Mouse (Mus musculus) heart, postnatal 0 days (tissue): ENCODE results near the gene Gm20696. TPM values are rescaled to one million over a fixed set of nuclear protein-coding genes. Genes with fewer than 3 reads are reported as not detected.

ENCODE experiments used
- ATAC-seq: fragments of 200-750 bp; cut with Nextera tagmentation; 2 replicates; pipeline ENCODE4 v1.8.0; 2017; ENCODE audit warnings: low read depth, moderate number of reproducible peaks, moderate library complexity; ENCODE audit not compliant: insufficient read depth
- DNase-seq: peaks from one replicate; pipeline ENCODE4 v3.0.0-alpha.2; 2016; ENCODE audit warnings: low spot score
- H3K27ac ChIP-seq: fragments of 300-500 bp; sonication (generic); 2 replicates; pipeline ENCODE4 v1.5.1; 2014; ENCODE audit warnings: low read depth, mild to moderate bottlenecking
- H3K27me3 ChIP-seq: fragments of 300-500 bp; sonication (generic); 2 replicates; pipeline ENCODE4 v1.6.1; 2014; ENCODE audit warnings: low read length, mixed read lengths; ENCODE audit not compliant: control insufficient read depth, insufficient read depth
- H3K36me3 ChIP-seq: fragments of 300-500 bp; sonication (generic); replicated peaks from 2 replicates; pipeline ENCODE4 v1.6.1; 2014; ENCODE audit warnings: low read length, mixed read lengths; ENCODE audit not compliant: control insufficient read depth, insufficient read depth
- H3K4me1 ChIP-seq: fragments of 300-500 bp; sonication (generic); 2 replicates; pipeline ENCODE4 v1.6.1; 2014; ENCODE audit warnings: antibody characterized with exemption; ENCODE audit not compliant: control insufficient read depth, insufficient read depth
- H3K4me2 ChIP-seq: fragments of 300-500 bp; sonication (generic); 2 replicates; pipeline ENCODE4 v1.6.1; 2014; ENCODE audit warnings: low read depth, mild to moderate bottlenecking, low read length, moderate library complexity
- H3K4me3 ChIP-seq: fragments of 300-500 bp; sonication (generic); 2 replicates; pipeline ENCODE4 v1.5.1; 2014; ENCODE audit warnings: low read depth, low read length
- H3K9ac ChIP-seq: fragments of 300-500 bp; sonication (generic); replicated peaks from 2 replicates; pipeline ENCODE4 v1.6.1; 2014; ENCODE audit warnings: low read depth, low read length, mixed read lengths
- H3K9me3 ChIP-seq: fragments of 300-500 bp; sonication (generic); replicated peaks from 2 replicates; pipeline ENCODE4 v1.6.1; 2016; ENCODE audit warnings: low read length; ENCODE audit not compliant: control insufficient read depth
- CTCF ChIP-seq: IDR thresholded peaks from 2 replicates; pipeline ENCODE4 v1.5.1; 2016; ENCODE audit warnings: antibody characterized with exemption, control low read depth, low read depth
- EP300 ChIP-seq: IDR thresholded peaks from 2 replicates; pipeline ENCODE4 v1.6.1; 2016; ENCODE audit warnings: antibody characterized with exemption, low read depth
- WGBS: fragments of 180-500 bp; shearing (Covaris S2); extraction: QIAGEN DNeasy Blood & Tissue Kit; methylation state at CpG from one replicate; pipeline ENCODE4 v1.1.7; 2014; 5-methylcytosine and 5-hydroxymethylcytosine counted together
- microRNA-seq: library from miRNA; unstranded; fragments of <30 nt; microRNA quantifications from one replicate; pipeline ENCODE4, GENCODE M21; 2016
- polyA plus RNA-seq: library from polyadenylated mRNA; unstranded; fragments of >200 nt; fragmentation: Nextera tagmentation; extraction: Ambion mirVana; gene quantifications from 2 replicates; pipeline ENCODE4 v1.2.1, GENCODE M21; 2015
- total RNA-seq: library from RNA; depleted of rRNA; stranded (reverse); fragments of >200 nt; gene quantifications from 2 replicates; pipeline ENCODE4 v1.2.3, GENCODE M21; 2014; ENCODE audit warnings: low replicate concordance; rRNA removed

Gene Gm20696
- total and polyA plus RNA-seq, 2 experiments from 2014 or later: 0.95 to 2.0 TPM

DNA sequence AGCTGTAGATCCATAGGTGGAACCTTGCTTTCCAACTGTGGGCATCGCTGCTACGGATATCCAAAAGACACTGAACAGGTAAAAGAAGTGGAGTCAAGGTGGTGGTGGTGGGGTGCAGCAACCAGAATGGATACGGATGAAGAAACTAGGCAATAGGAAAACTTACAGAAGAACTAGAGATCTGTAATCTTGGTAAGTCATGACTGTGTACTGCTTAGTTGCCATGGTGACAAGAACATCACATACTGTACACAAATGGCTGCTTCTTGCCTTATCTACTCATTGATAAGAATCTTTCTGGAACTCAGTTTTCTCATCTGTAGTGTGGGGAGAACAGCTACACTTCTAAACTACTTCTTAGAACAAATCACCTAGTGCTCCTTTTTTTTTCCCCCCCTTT, 446.1 kb downstream of the Gm20696 start:
- Histone ChIP-seq H3K4me3 (no peak overlapping the region), H3K9me3 (no peaks in the 10 kb centered on the region), H3K36me3 (no peaks in the 10 kb centered on the region), H3K27me3 (no peaks in the 10 kb centered on the region), H3K4me1 (no peaks in the 10 kb centered on the region), H3K4me2 (no peak overlapping the region), H3K27ac (no peak overlapping the region), H3K9ac (no peak overlapping the region)
- no peak for TF ChIP-seq CTCF
- no peak for DNase-seq
- ATAC-seq: no peak
- WGBS: 98% methylated on average over 3 of the region's 3 CpGs

DNA sequence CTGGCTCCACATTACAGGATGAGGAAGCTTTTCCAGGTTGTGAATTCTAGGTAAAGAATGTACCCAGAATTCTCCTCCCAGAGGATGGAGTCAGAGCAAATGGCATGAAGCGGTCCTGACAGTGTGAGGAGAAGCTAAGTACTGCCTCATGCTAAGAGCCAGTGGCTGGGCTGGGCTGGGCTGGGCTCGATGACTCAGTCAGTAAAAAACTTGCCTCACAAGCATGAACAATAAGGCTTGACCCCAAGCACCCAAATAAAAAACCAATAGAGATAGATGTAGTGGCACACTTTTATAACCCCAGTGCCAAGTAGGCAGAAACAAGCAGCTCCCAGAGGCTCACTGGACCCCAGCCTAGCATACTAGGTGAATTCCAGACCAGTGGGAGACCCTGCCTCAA, 448.8 kb downstream of the Gm20696 start:
- DNase-seq (no peak), ATAC-seq (no peak)
- Histone ChIP-seq H3K9ac (no peak overlapping the region), H3K9me3 (no peaks in the 10 kb centered on the region), H3K36me3 (no peaks in the 10 kb centered on the region), H3K4me2 (no peak overlapping the region), H3K27ac (no peak overlapping the region), H3K27me3 (no peaks in the 10 kb centered on the region), H3K4me3 (no peak overlapping the region), H3K4me1 (no peaks in the 10 kb centered on the region)
- TF ChIP-seq CTCF (no peak), EP300 (no peak)
- 53% methylated on average over 2 of the region's 2 CpGs for WGBS

DNA sequence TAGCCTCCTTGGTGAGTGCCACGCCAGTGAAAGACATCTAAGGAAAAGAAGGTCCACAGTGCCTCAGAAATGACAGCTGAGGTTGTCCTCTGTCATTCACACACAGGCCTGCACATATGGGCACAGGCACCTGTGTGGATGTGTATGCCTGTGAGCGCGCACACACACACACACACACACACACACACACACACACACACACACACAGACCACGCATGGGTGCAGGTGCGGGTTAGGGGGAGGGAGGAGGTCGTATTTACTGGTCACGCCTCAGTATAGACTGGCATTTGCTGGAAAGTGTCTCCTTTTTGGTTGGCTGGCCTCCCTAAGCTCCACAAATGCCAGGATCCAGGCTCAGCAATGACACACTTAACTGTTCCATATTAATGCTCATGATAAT, 449.4 kb downstream of the Gm20696 start:
- WGBS: 90% methylated on average over 7 of the region's 7 CpGs
- H3K27me3 ChIP-seq: no peaks in the 10 kb centered on the region
- TF ChIP-seq EP300 (no peak), CTCF (no peak)

DNA sequence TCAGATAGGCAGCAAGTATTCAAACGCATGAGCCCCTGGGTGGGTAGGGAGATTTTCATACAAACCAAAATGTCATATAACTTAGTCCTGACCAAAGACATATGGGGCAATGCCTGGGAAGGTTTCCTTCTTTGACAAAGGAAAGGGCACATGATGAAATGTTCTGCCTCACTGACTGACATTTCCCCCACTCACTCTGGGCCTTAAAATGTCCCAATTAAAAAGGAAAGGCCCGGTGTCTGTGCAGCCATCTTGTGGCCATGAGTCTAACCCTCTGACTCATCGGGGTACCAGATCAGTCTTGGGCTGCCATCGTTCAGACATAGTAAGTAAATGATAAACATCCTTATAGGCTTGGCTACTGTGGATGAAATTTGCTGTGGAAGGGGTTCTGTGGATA, 454.1 kb downstream of the Gm20696 start:
- Histone ChIP-seq H3K9ac (no peak overlapping the region), H3K36me3 (0 out of 2 replicates have a peak, but pooled peaks cover 3% of the 10 kb centered on the region), H3K4me3 (no peak overlapping the region), H3K4me1 (no peaks in the 10 kb centered on the region; the same call in 1 of the 2 replicates), H3K27me3 (no peaks in the 10 kb centered on the region), H3K9me3 (no peaks in the 10 kb centered on the region), H3K4me2 (no peak overlapping the region), H3K27ac (no peak overlapping the region)
- DNase-seq (no peak), ATAC-seq (no peak)
- no peak for TF ChIP-seq EP300
- no peak for TF ChIP-seq CTCF
- WGBS: 91% methylated on average over 4 of the region's 4 CpGs

More for the DNA sequence above, 449.4 kb downstream of the Gm20696 start:
- Histone ChIP-seq H3K4me3 (no peak overlapping the region), H3K9me3 (no peaks in the 10 kb centered on the region), H3K27ac (no peak overlapping the region), H3K36me3 (no peaks in the 10 kb centered on the region), H3K4me1 (no peaks in the 10 kb centered on the region), H3K4me2 (no peak overlapping the region), H3K9ac (no peak overlapping the region)
- ATAC-seq (no peak), DNase-seq (no peak)

DNA sequence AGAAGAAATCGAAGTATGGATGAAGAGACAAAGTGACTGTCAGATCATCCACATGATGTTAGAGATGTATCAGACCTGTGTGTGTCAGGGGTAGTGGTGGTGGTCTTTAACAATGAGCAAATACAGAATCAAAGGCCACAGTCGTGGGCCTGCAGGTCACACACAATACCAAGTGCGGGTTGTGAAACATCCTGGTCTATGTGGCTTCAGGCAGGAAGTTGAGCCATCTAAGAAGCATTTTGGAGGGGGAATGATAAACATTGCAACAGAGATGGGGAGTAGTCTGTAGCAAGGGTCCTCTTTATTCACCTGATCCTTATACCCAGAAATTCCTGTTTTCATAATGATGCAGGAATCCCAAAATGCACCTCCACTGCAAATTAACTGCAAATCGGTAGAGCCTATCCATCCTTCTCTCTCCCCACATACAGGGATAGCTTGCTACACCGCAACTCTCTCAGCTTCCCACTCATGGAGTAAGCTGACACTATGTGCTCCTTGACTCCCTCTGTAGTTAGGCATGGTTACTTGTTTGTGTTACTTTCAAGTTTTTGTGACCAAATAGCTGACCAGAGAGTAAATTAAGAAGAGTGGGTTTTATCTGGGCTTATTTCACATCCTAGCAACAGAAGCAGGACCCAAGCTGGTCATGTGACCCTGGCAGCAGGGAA, 454.8 kb downstream of the Gm20696 start:
- no peaks in the 10 kb centered on the region for H3K27me3 ChIP-seq
- 0 out of 2 replicates have a peak, but pooled peaks cover 3% of the 10 kb centered on the region for H3K36me3 ChIP-seq
- no peak for TF ChIP-seq EP300
- H3K4me3 ChIP-seq: no peak overlapping the region
- no peak overlapping the region for H3K4me2 ChIP-seq
- no peak overlapping the region for H3K27ac ChIP-seq
- no peak for ATAC-seq
- no peaks in the 10 kb centered on the region for H3K9me3 ChIP-seq
- DNase-seq: no peak
- peaks cover 3% of the 10 kb centered on the region for H3K4me1 ChIP-seq
- no peak overlapping the region for H3K9ac ChIP-seq
- 77% methylated on average over 5 of the region's 5 CpGs for WGBS

DNA sequence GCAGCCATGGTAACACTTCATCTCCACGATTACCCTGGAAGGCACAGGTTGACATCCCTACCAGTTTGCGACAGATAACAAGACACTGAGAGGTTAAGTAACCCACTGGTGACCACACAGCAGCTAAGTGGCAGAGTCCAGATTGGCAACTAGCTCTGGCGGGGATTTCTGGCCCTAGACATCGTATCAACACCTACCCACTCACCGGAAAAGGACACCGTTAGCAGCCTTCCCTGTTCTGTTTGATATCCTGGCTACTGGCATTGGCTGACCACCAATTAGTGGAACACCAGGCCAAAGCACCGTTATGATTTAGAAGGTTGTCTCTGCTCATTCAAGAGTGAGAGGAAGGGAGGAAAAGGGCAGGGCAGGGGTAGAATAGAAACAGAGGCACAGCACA, 456.4 kb downstream of the Gm20696 start:
- Histone ChIP-seq H3K4me1 (peaks cover 14% of the 10 kb centered on the region), H3K4me2 (no peak overlapping the region), H3K9me3 (no peaks in the 10 kb centered on the region), H3K27me3 (no peaks in the 10 kb centered on the region), H3K36me3 (0 out of 2 replicates have a peak, but pooled peaks cover 3% of the 10 kb centered on the region), H3K27ac (no peak overlapping the region), H3K9ac (no peak overlapping the region), H3K4me3 (no peak overlapping the region)
- DNase-seq (no peak), ATAC-seq (no peak)
- 49% methylated on average over 7 of the region's 7 CpGs for WGBS
- TF ChIP-seq CTCF: no peak

Small RNAs within 50 kb of the gene (microRNA-seq; reads per million reads assigned to microRNA genes)
- not detected for gene Gm22328

Other genes with a start within 250 kb of the Gm20696 start
- gene Foxp1, start 144.1 kb downstream of the Gm20696 start, total RNA-seq: 88.1 and 96.1 TPM in 2 replicates
- 39.5 and 40.7 TPM in 2 replicates for gene Foxp1, start 144.1 kb downstream of the Gm20696 start, polyA plus RNA-seq
- gene Eif4e3, start within 50 bp of the Gm20696 start, total RNA-seq: 15.4 and 18.9 TPM in 2 replicates
- 18.9 and 21.7 TPM in 2 replicates for gene Eif4e3, start within 50 bp of the Gm20696 start, polyA plus RNA-seq
- 0.34 and 4.5 TPM in 2 replicates for gene Gpr27, start 25.9 kb upstream of the Gm20696 start, total RNA-seq
- gene Gpr27, start 25.9 kb upstream of the Gm20696 start, polyA plus RNA-seq: 0.78 and 0.92 TPM in 2 replicates
- not detected in 2 replicates for gene Prok2, start 59.6 kb upstream of the Gm20696 start, total RNA-seq
- gene Prok2, start 59.6 kb upstream of the Gm20696 start, polyA plus RNA-seq: 0.11 TPM in 1 of 2 replicates, not detected in the other